Mouse (Mus musculus) embryonic facial prominence, embryonic 14.5 days (tissue): Measurements from ENCODE around the gene Pphln1. TPM values are rescaled to one million over a fixed set of nuclear protein-coding genes. Genes with fewer than 3 reads are reported as not detected.

Experiments
- ATAC-seq: fragments of 200-750 bp; cut with Nextera tagmentation; 2 replicates; pipeline ENCODE4 v1.8.0; 2017; ENCODE audit warnings: low read depth, moderate number of reproducible peaks, moderate TSS enrichment
- DNase-seq: peaks from one replicate; pipeline ENCODE4 v3.0.0-alpha.2; 2015; ENCODE audit warnings: low spot score
- H3K27ac ChIP-seq: fragments of 300-500 bp; sonication (generic); replicated peaks from 2 replicates; pipeline ENCODE4 v1.5.1; 2014; ENCODE audit warnings: low read depth, mild to moderate bottlenecking, low read length, moderate library complexity
- H3K27me3 ChIP-seq: fragments of 300-500 bp; sonication (generic); replicated peaks from 2 replicates; pipeline ENCODE4 v1.6.1; 2014; ENCODE audit warnings: low read length; ENCODE audit not compliant: control insufficient read depth, insufficient read depth
- H3K36me3 ChIP-seq: fragments of 300-500 bp; sonication (generic); 2 replicates; pipeline ENCODE4 v1.6.1; 2014; ENCODE audit warnings: low read length, mixed read lengths; ENCODE audit not compliant: control insufficient read depth, insufficient read depth
- H3K4me1 ChIP-seq: fragments of 300-500 bp; sonication (generic); 2 replicates; pipeline ENCODE4 v1.6.1; 2014; ENCODE audit warnings: antibody characterized with exemption, low read length; ENCODE audit not compliant: control insufficient read depth, insufficient read depth
- H3K4me2 ChIP-seq: fragments of 300-500 bp; sonication (generic); 2 replicates; pipeline ENCODE4 v1.6.1; 2014; ENCODE audit warnings: low read depth, mild to moderate bottlenecking, low read length, moderate library complexity, mixed read lengths
- H3K4me3 ChIP-seq: fragments of 300-500 bp; sonication (generic); 2 replicates; pipeline ENCODE4 v1.5.1; 2014; ENCODE audit warnings: low read depth, mild to moderate bottlenecking, low read length
- H3K9ac ChIP-seq: fragments of 300-500 bp; sonication (generic); 2 replicates; pipeline ENCODE4 v1.6.1; 2014; ENCODE audit warnings: low read depth, mild to moderate bottlenecking, low read length, moderate library complexity, mixed read lengths
- H3K9me3 ChIP-seq: fragments of 300-500 bp; sonication (generic); 2 replicates; pipeline ENCODE4 v1.6.1; 2016; ENCODE audit warnings: low read length; ENCODE audit not compliant: control insufficient read depth
- WGBS: fragments of 180-500 bp; shearing (Covaris S2); extraction: QIAGEN DNeasy Blood & Tissue Kit; methylation state at CpG from one replicate; pipeline ENCODE4 v1.1.7; 2014; 5-methylcytosine and 5-hydroxymethylcytosine counted together
- polyA plus RNA-seq: library from polyadenylated mRNA; unstranded; fragments of >200 nt; fragmentation: Nextera tagmentation; extraction: Ambion mirVana; gene quantifications from 2 replicates; pipeline ENCODE4 v1.2.1, GENCODE M21; 2014

The Pphln1 gene
- polyA plus RNA-seq, 1 experiment from 2014 or later: 21.6 TPM

- H3K27me3 ChIP-seq: no peaks in the 10 kb centered on the region
- no peaks in the 10 kb centered on the region for H3K9me3 ChIP-seq
- H3K9ac ChIP-seq: no peak overlapping the region
- H3K4me2 ChIP-seq: no peak overlapping the region
- 74% methylated on average over 8 of the region's 8 CpGs for WGBS
- no peak for ATAC-seq
- DNase-seq: no peak
- H3K4me3 ChIP-seq: no peak overlapping the region
- no peak overlapping the region for H3K27ac ChIP-seq
- no peaks in the 10 kb centered on the region for H3K36me3 ChIP-seq
- no peaks in the 10 kb centered on the region for H3K4me1 ChIP-seq
These were observed 77.5 kb downstream of the Pphln1 start for GRCm38 (mm10) chr15:93475688-93476087.

DNA sequence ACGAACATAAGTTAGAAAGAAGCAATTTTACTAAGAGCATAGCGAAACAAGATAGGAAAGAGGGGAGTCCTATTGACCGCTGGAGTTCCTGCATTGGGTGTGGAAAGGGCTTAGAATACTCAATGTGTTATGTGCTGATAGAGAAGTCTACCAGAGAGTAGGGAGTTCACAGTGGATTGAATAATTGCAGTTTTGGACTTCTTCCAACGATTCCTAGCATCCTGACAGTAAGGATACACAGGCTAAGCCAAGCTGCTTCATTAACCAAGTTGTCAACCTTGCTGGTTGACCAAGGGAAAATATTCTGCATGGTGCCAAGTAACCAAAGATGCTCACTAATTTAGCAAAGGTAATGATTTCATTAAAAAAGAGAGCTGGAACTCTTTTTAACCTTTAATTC lies 79.6 kb downstream of the Pphln1 start:
- DNase-seq (no peak), ATAC-seq (no peak)
- Histone ChIP-seq H3K4me3 (no peak overlapping the region), H3K4me1 (no peaks in the 10 kb centered on the region), H3K27ac (no peak overlapping the region), H3K4me2 (no peak overlapping the region), H3K36me3 (no peaks in the 10 kb centered on the region), H3K9ac (no peak overlapping the region), H3K27me3 (no peaks in the 10 kb centered on the region), H3K9me3 (no peaks in the 10 kb centered on the region)
- 93% methylated on average over 4 of the region's 4 CpGs for WGBS

- Histone ChIP-seq H3K9ac (no peak overlapping the region), H3K9me3 (no peaks in the 10 kb centered on the region), H3K4me2 (no peak overlapping the region), H3K27me3 (no peaks in the 10 kb centered on the region), H3K4me1 (no peaks in the 10 kb centered on the region), H3K36me3 (no peaks in the 10 kb centered on the region), H3K27ac (no peak overlapping the region), H3K4me3 (no peak overlapping the region)
- ATAC-seq (no peak), DNase-seq (no peak)
- 82% methylated on average over 3 of the region's 3 CpGs for WGBS
These were observed 80.5 kb downstream of the Pphln1 start for GRCm38 (mm10) chr15:93478676-93479075.

- no peaks in the 10 kb centered on the region for H3K4me1 ChIP-seq
- no peaks in the 10 kb centered on the region for H3K36me3 ChIP-seq
- DNase-seq: peak; percentile 30
- H3K27me3 ChIP-seq: no peaks in the 10 kb centered on the region
- no peak overlapping the region for H3K4me3 ChIP-seq
- no peak overlapping the region for H3K27ac ChIP-seq
- no peaks in the 10 kb centered on the region for H3K9me3 ChIP-seq
- ATAC-seq: no peak
- H3K9ac ChIP-seq: no peak overlapping the region
- 51% methylated on average over 4 of the region's 4 CpGs for WGBS
- H3K4me2 ChIP-seq: no peak overlapping the region
These were observed 81.3 kb downstream of the Pphln1 start for GRCm38 (mm10) chr15:93479445-93479844.

DNA sequence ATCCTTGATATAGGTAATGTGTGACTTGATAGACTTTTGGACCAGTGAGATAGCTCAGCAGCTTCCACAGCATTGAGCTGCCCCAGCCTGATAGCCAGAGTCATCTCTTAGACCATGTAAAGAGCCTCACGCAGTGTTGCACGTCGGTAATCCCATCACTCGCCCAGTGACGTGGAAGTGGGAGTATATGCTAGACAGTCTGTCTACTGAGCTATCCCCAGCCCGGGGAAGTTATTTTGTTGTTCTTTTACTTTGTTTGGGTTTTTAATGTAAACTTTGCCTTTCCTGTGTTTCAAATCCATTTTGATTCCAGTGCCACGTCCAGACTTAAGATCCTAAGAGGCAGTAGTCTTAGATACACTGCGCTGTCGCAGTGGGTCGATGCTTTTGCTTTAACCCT lies 83.0 kb downstream of the Pphln1 start:
- H3K4me2 ChIP-seq: no peak overlapping the region
- no peaks in the 10 kb centered on the region for H3K27me3 ChIP-seq
- H3K9ac ChIP-seq: no peak overlapping the region
- no peak overlapping the region for H3K4me3 ChIP-seq
- no peaks in the 10 kb centered on the region for H3K9me3 ChIP-seq
- no peak for ATAC-seq
- no peaks in the 10 kb centered on the region for H3K36me3 ChIP-seq
- 83% methylated on average over 10 of the region's 10 CpGs for WGBS
- no peak overlapping the region for H3K27ac ChIP-seq
- no peaks in the 10 kb centered on the region for H3K4me1 ChIP-seq
- no peak for DNase-seq

- Histone ChIP-seq H3K9me3 (no peaks in the 10 kb centered on the region), H3K27ac (no peak overlapping the region), H3K9ac (no peak overlapping the region), H3K4me2 (no peak overlapping the region), H3K4me3 (no peak overlapping the region), H3K27me3 (no peaks in the 10 kb centered on the region), H3K36me3 (no peaks in the 10 kb centered on the region), H3K4me1 (no peaks in the 10 kb centered on the region; the same call in 1 of the 2 replicates)
- WGBS: 68% methylated on average over 7 of the region's 7 CpGs
- ATAC-seq (no peak), DNase-seq (no peak)
These were observed 86.1 kb downstream of the Pphln1 start for GRCm38 (mm10) chr15:93484261-93484710.

DNA sequence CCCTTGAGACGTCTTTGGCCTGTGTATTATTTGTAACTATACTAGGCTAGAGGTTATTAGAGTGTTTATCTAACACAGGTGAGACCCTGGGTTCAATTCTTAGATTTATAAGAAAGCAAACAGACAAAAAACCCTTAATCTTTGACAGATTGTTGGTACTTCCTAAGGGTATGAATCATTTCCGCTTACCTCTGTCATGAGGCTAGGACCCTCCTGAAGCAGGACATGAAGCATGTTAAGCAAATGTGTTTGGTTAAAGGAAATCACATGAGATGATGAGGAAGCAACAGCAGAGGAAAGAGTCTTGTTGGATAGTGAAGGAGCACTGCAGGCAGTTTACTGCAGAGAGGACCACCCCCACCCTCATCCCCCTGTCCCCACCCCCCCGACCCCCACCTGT lies 87.1 kb downstream of the Pphln1 start:
- no peak overlapping the region for H3K4me3 ChIP-seq
- no peaks in the 10 kb centered on the region; the same call in 1 of the 2 replicates for H3K4me1 ChIP-seq
- no peak for DNase-seq
- no peak overlapping the region for H3K4me2 ChIP-seq
- H3K9ac ChIP-seq: no peak overlapping the region
- peaks cover 5% of the 10 kb centered on the region; the same call in 1 of the 2 replicates for H3K36me3 ChIP-seq
- H3K9me3 ChIP-seq: no peaks in the 10 kb centered on the region
- H3K27ac ChIP-seq: no peak overlapping the region
- no peak for ATAC-seq
- no peaks in the 10 kb centered on the region for H3K27me3 ChIP-seq
- 75% methylated on average over 3 of the region's 3 CpGs for WGBS

DNA sequence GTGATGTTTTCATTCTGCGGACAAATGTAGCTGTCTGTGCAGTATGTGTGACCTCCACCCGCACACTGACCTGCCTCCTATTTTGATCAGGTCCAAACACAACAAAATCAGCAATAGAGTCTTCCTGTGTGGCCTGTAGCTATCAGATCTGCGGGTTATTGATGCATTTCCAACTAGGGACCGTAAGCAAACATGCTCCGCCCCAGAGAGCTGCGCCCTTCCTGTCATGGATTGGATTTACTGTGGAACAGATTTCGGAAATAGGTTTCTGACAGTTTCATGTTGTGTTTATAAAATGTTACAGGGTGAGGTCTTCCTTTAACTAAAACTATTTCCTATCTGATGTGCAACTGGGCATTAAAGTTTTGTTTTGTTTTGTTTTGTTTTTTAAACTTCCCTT lies 87.9 kb downstream of the Pphln1 start:
- H3K27ac ChIP-seq: no peak overlapping the region
- H3K9ac ChIP-seq: no peak overlapping the region
- no peaks in the 10 kb centered on the region; the same call in 1 of the 2 replicates for H3K4me1 ChIP-seq
- H3K4me3 ChIP-seq: no peak overlapping the region
- DNase-seq: no peak
- no peak for ATAC-seq
- WGBS: 81% methylated on average over 7 of the region's 7 CpGs
- peaks cover 5% of the 10 kb centered on the region; the same call in 1 of the 2 replicates for H3K36me3 ChIP-seq
- no peaks in the 10 kb centered on the region for H3K9me3 ChIP-seq
- no peak overlapping the region for H3K4me2 ChIP-seq
- H3K27me3 ChIP-seq: no peaks in the 10 kb centered on the region

- H3K27me3 ChIP-seq: no peaks in the 10 kb centered on the region
- no peak for ATAC-seq
- peaks cover 15% of the 10 kb centered on the region; the same call in 1 of the 2 replicates for H3K36me3 ChIP-seq
- DNase-seq: no peak
- H3K27ac ChIP-seq: no peak overlapping the region
- H3K9me3 ChIP-seq: no peaks in the 10 kb centered on the region
- H3K4me3 ChIP-seq: no peak overlapping the region
- H3K9ac ChIP-seq: no peak overlapping the region
- H3K4me1 ChIP-seq: no peaks in the 10 kb centered on the region; the same call in 1 of the 2 replicates
- H3K4me2 ChIP-seq: no peak overlapping the region
- 93% methylated on average over 4 of the region's 4 CpGs for WGBS
These were observed 91.4 kb downstream of the Pphln1 start for GRCm38 (mm10) chr15:93489597-93489996.
